Mouse (Mus musculus): ENCODE results near the gene Lefty1.

DNA sequence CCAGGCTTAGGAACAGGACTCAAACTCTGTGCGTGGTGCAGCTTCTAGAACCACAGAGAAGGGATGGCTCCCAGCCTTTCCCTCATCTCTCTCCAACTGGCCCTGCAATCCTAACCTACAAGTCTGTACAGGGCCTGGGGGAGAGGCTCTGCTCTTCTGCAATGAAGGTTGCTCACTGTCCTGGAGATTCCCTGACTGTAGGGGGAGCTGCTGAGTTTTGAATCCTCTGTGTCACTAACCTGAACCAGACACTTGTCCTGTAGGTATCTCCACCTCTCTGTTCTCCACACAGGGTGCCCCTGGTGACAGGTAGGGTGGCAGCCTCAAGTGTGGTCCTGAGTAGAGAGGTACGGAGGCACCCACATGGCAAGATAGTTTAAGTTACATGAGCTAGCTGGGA, 45.6 kb downstream of the Lefty1 start:
- TF ChIP-seq CTCF (IDR thresholded peaks at IDR 0.05; ENCODE audit: control insufficient read depth, insufficient read depth, insufficient replicate concordance, low read depth, low read length), result no peak
- no peak for TF ChIP-seq POLR2A (IDR thresholded peaks at IDR 0.05; ENCODE audit: control insufficient read depth, low read depth, low read length)
